Mouse (Mus musculus) R1 (cell line): Measurements from ENCODE around the gene Vps11.
"Not testable (repeated sequence)": the region's sequence is repeated elsewhere in the genome, so short reads cannot be mapped to it uniquely, and the experiment has no call there.

Source experiments
- DNase-seq: peaks from one replicate; pipeline ENCODE4 v3.0.0-alpha.2; 2018; ENCODE audit warnings: low read depth, low spot score

Gene Vps11

GRCm38 (mm10) chr9:44314910-44315309, 46.6 kb downstream of the Vps11 start:
- DNase-seq = no peak

GRCm38 (mm10) chr9:44314257-44314547, 47.3 kb downstream of the Vps11 start:
- no peak for DNase-seq

GRCm38 (mm10) chr9:44313476-44314256, 47.8 kb downstream of the Vps11 start:
- no peak for DNase-seq

- DNase-seq = peak; percentile 98
Observed at GRCm38 (mm10) chr9:44311136-44312134, 50.0 kb downstream of the Vps11 start.

- DNase-seq = no peak
Observed at GRCm38 (mm10) chr9:44310750-44311135, 50.7 kb downstream of the Vps11 start.

- no peak for DNase-seq
Observed at GRCm38 (mm10) chr9:44309756-44310155, 51.7 kb downstream of the Vps11 start.

GRCm38 (mm10) chr9:44307248-44307647, 54.2 kb downstream of the Vps11 start:
- no peak for DNase-seq

GRCm38 (mm10) chr9:44306532-44306931, 54.9 kb downstream of the Vps11 start:
- DNase-seq = no peak

GRCm38 (mm10) chr9:44305466-44306079, 55.9 kb downstream of the Vps11 start, which contains the start of gene Hinfp:
Hinfp (minus strand) TSS chr9:44305671.
- peak; percentile 100 for DNase-seq

- DNase-seq = not testable (repeated sequence)
Observed at GRCm38 (mm10) chr9:44300001-44300400, 61.5 kb downstream of the Vps11 start.
